Mouse (Mus musculus) midbrain, embryonic 12.5 days (tissue): ENCODE measurements around the gene Gpr157. TPM values are rescaled to one million over a fixed set of nuclear protein-coding genes. Genes with fewer than 3 reads are reported as not detected.
"Not testable (repeated sequence)": the region's sequence is repeated elsewhere in the genome, so short reads cannot be mapped to it uniquely, and the experiment has no call there.

ENCODE experiments used
- ATAC-seq: fragments of 200-750 bp; cut with Nextera tagmentation; 2 replicates; pipeline ENCODE4 v1.8.0; 2017; ENCODE audit warnings: low read depth, moderate TSS enrichment, moderate library complexity; ENCODE audit not compliant: low FRiP score
- H3K27ac ChIP-seq: fragments of 300-500 bp; sonication (generic); replicated peaks from 2 replicates; pipeline ENCODE4 v1.5.1; 2016; ENCODE audit warnings: mild to moderate bottlenecking
- H3K27me3 ChIP-seq: fragments of 300-500 bp; sonication (generic); 2 replicates; pipeline ENCODE4 v1.6.1; 2016; ENCODE audit warnings: mild to moderate bottlenecking
- H3K36me3 ChIP-seq: fragments of 300-500 bp; sonication (generic); 2 replicates; pipeline ENCODE4 v1.6.1; 2016
- H3K4me1 ChIP-seq: fragments of 300-500 bp; sonication (generic); 2 replicates; pipeline ENCODE4 v1.6.1; 2016
- H3K4me2 ChIP-seq: fragments of 300-500 bp; sonication (generic); replicated peaks from 2 replicates; pipeline ENCODE4 v1.6.1; 2016; ENCODE audit warnings: mild to moderate bottlenecking, moderate library complexity
- H3K4me3 ChIP-seq: fragments of 300-500 bp; sonication (generic); 2 replicates; pipeline ENCODE4 v1.5.1; 2016; ENCODE audit warnings: mild to moderate bottlenecking
- H3K9ac ChIP-seq: fragments of 300-500 bp; sonication (generic); replicated peaks from 2 replicates; pipeline ENCODE4 v1.6.1; 2016; ENCODE audit warnings: mild to moderate bottlenecking, moderate library complexity
- H3K9me3 ChIP-seq: fragments of 300-500 bp; sonication (generic); 2 replicates; pipeline ENCODE4 v1.6.1; 2016; ENCODE audit warnings: mild to moderate bottlenecking
- WGBS: fragments of 180-500 bp; shearing (Covaris S2); methylation state at CpG from one replicate; pipeline ENCODE4 v1.1.7; 2016; 5-methylcytosine and 5-hydroxymethylcytosine counted together
- polyA plus RNA-seq: library from polyadenylated mRNA; unstranded; fragments of >200 nt; fragmentation: Nextera tagmentation; extraction: Ambion mirVana; gene quantifications from 2 replicates; pipeline ENCODE4 v1.2.1, GENCODE M21; 2016

Gene Gpr157
- 0.43 and 0.58 TPM in 2 replicates for polyA plus RNA-seq

- WGBS, result under 1% methylated on average over 44 of the region's 56 CpGs
- peak; percentile 96 for ATAC-seq
- H3K9me3 ChIP-seq, result 0 out of 2 replicates have a peak, but pooled peaks cover 3% of the 10 kb centered on the region
- peaks cover 46% of the 10 kb centered on the region for H3K27me3 ChIP-seq
- peak within 1 kb of the TSS; percentile 53 for H3K4me3 ChIP-seq
- H3K27ac ChIP-seq, result no peak within 1 kb of the TSS
- H3K4me2 ChIP-seq, result peak within 1 kb of the TSS; percentile 99
- H3K4me1 ChIP-seq, result peaks cover 12% of the 10 kb centered on the region
- peak within 1 kb of the TSS; percentile 54 for H3K9ac ChIP-seq
- no peaks in the 10 kb centered on the region for H3K36me3 ChIP-seq
These were observed at the start of gene Gpr157 for GRCm38 (mm10) chr4:150087161-150087889. Gpr157 (plus strand) TSS chr4:150087365.

DNA sequence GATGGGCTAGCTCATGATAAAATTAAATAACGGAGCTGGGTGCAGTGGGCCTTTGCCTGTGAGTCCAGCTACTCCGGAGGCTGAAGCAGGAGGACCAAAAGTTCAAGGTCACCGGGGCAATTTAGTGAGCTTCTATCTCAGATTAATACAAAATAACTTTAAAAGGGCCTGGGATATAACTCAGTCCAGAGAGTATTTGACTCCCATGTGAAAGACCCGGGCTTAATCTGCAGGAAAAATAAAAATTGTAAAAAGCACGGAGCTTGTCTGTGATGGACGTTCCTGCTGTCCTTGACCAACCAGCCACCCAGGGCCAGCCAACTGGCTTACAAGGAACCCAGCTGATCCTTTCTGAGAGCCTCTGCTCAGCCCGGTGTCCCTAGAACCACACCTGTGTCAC is 48.6 kb upstream of the Gpr157 start:
- ATAC-seq, result no peak
- no peak overlapping the region for H3K4me2 ChIP-seq
- no peaks in the 10 kb centered on the region for H3K9me3 ChIP-seq
- no peaks in the 10 kb centered on the region for H3K36me3 ChIP-seq
- H3K27me3 ChIP-seq, result peaks cover 43% of the 10 kb centered on the region
- 0 out of 2 replicates have a peak, but pooled peaks cover 3% of the 10 kb centered on the region for H3K4me1 ChIP-seq
- H3K9ac ChIP-seq, result no peak overlapping the region
- WGBS, result 87% methylated on average over 7 of the region's 7 CpGs
- H3K4me3 ChIP-seq, result no peak overlapping the region
- H3K27ac ChIP-seq, result no peak overlapping the region

- H3K27ac ChIP-seq, result no peak overlapping the region
- no peak overlapping the region for H3K4me3 ChIP-seq
- H3K4me2 ChIP-seq, result no peak overlapping the region
- WGBS, result 77% methylated on average over 9 of the region's 9 CpGs
- H3K9me3 ChIP-seq, result no peaks in the 10 kb centered on the region
- no peaks in the 10 kb centered on the region for H3K36me3 ChIP-seq
- H3K9ac ChIP-seq, result no peak overlapping the region
- H3K27me3 ChIP-seq, result peaks cover 27% of the 10 kb centered on the region
- no peaks in the 10 kb centered on the region for H3K4me1 ChIP-seq
- ATAC-seq, result no peak
These were observed 47.1 kb upstream of the Gpr157 start for GRCm38 (mm10) chr4:150040003-150040581.

DNA sequence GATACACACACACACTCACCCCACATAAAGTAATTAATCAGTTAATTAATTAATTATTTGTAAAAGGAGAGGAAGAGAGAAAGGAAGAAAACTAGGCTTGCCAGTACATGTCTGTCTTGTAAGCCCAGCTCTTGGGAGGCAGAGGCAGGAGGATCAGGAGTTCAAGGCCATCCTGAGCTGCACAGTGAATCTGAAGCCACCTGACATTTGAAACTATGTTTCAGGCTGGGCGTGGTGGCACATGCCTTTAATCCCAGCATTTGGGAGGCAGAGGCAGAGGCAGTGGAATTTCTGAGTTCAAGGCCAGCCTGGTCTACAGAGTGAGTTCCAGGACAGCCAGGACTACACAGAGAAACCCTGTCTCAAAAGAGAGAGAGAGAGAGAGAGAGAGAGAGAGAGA is 46.3 kb upstream of the Gpr157 start:
- H3K9me3 ChIP-seq, H3K36me3 ChIP-seq, H3K27ac ChIP-seq, H3K4me3 ChIP-seq, ATAC-seq, H3K4me2 ChIP-seq, H3K9ac ChIP-seq, H3K4me1 ChIP-seq: not testable (repeated sequence)
- 80% methylated on average over 1 of the region's 1 CpGs for WGBS
- H3K27me3 ChIP-seq, result peaks cover 24% of the 10 kb centered on the region

DNA sequence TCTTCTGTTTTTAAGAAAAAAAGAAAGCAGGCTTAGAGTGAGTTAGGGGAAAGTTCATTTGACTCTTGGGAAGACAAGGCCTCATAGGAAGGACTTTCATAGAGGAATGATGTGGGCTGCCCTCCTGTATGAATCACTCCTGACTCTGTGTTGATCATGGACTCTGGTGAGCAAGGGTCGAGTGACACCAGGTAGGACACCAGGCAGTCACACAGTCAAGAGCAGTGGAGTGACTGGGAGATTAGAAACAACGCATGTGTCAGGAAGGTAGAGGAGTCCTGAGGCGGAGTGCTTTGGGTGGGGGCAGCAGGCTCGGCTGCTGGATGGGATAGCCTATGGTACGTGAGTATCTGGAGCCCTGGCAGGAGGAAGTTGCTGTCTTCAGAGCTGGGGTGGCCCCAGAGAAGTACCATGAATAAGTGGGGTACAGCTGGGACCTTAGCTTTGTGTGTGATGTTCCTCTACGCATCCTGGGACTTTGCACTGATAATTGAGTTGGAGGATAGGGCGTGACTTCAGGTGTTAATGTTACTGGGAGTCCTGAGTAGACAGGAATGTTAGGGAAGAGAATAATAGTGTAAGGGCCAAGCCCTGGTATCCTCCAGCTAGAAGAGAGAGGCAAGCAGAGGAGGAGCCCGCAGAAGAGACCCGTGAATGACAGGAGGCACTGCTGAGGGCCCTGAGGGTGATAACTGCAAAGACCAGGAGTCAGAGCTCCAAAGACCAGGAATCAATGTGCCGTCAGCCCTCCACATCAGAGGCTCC is 45.6 kb upstream of the Gpr157 start:
- ATAC-seq, result no peak
- WGBS, result 84% methylated on average over 10 of the region's 10 CpGs
- Histone ChIP-seq H3K4me3 (no peak overlapping the region), H3K4me2 (no peak overlapping the region), H3K9me3 (no peaks in the 10 kb centered on the region), H3K27ac (no peak overlapping the region), H3K36me3 (no peaks in the 10 kb centered on the region), H3K9ac (no peak overlapping the region), H3K4me1 (no peaks in the 10 kb centered on the region), H3K27me3 (peaks cover 24% of the 10 kb centered on the region)

DNA sequence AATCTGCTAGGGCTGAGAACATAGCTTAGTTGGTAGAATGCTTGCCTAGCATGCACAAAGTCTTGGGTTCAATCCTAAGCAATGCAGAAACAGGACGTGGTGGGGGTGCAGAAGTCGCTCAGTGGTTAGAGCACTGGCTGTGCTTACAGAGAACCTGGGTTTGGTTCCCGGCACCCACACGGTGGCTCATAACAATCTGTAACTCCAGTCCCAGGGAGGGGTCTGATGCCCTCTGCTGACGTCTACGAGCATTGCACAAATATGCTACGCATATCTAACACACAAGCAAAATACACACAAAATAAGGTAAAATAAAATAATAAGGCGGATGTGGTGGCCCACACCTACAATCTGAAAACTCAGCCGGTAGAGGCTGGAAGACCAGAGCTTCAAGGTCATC is 43.6 kb upstream of the Gpr157 start:
- WGBS, result 96% methylated on average over 9 of the region's 9 CpGs
- Histone ChIP-seq H3K9ac (no peak overlapping the region), H3K4me2 (no peak overlapping the region), H3K36me3 (no peaks in the 10 kb centered on the region), H3K4me3 (no peak overlapping the region), H3K27ac (no peak overlapping the region), H3K4me1 (peaks cover 12% of the 10 kb centered on the region), H3K9me3 (no peaks in the 10 kb centered on the region), H3K27me3 (peaks cover 41% of the 10 kb centered on the region)
- no peak for ATAC-seq

GRCm38 (mm10) chr4:150048038-150048437 is 39.1 kb upstream of the Gpr157 start:
- Histone ChIP-seq H3K36me3 (no peaks in the 10 kb centered on the region), H3K4me2 (peak overlapping the region; percentile 82), H3K9me3 (no peaks in the 10 kb centered on the region), H3K27me3 (peaks cover 63% of the 10 kb centered on the region), H3K4me1 (peaks cover 18% of the 10 kb centered on the region), H3K4me3 (peak overlapping the region; percentile 45), H3K27ac (no peak overlapping the region), H3K9ac (peak overlapping the region; percentile 46; the same call in 1 of the 2 replicates)
- ATAC-seq, result peak; percentile 47; the same call in 1 of the 2 replicates
- under 1% methylated on average over 20 of the region's 20 CpGs for WGBS

DNA sequence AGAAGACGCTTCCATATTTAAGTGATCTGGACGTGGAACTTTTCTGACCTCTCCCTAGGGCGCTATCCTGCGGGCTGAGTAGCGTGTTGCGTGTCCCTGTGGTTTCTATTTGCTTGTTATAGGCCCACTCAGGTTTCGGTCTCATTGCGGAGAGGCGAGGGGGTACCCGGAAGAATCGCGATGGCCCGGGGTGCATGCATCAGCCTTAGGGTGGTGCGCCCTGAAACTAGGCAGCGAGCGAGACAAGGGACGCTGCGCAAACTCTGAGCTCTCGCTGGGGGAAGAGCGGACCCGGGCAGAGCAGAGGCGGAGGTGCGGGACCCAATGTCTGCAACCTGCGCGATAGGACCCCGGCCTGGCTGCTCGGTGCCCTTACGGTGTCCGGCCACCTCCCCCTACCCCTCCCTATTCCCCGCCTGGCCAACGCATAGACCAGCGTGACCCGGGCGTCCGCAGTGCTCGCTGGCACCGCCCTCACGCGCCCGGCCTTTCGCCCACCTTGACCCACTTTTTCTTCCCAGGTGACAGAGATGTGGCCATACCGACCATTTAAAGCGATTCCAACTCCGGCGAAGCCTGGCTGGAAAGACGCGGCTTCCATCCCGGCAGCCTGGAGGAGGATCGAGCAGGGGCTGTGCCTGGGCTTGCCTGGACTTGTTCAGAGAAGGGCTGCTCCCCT is 38.5 kb upstream of the Gpr157 start:
- Histone ChIP-seq H3K4me1 (peaks cover 18% of the 10 kb centered on the region), H3K4me2 (peak overlapping the region; percentile 82), H3K27me3 (peaks cover 63% of the 10 kb centered on the region), H3K4me3 (peak overlapping the region; percentile 45), H3K9ac (peak overlapping the region; percentile 46), H3K36me3 (no peaks in the 10 kb centered on the region), H3K9me3 (no peaks in the 10 kb centered on the region), H3K27ac (no peak overlapping the region)
- under 1% methylated on average over 49 of the region's 49 CpGs for WGBS
- 0 out of 2 replicates have a peak, but pooled peaks have one; percentile 49 for ATAC-seq

DNA sequence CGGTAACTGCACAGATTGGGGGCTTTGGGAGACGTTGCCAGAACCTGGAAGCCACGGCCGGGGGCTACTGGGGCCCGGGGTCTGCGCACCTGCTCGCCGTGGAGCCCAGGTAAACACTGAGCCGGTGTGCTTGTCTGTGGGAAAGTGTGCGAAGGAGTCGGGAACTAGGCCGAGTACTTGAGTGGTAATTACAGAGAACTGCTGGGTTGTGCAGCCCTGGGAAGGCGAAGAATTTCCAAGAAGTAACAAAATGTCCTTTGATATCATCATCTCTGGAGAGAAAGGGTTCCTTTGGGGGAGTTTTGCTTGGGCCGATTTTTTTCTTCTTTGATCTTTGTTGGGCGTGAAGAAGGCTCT is 38.0 kb upstream of the Gpr157 start:
- peaks cover 63% of the 10 kb centered on the region for H3K27me3 ChIP-seq
- H3K36me3 ChIP-seq, result no peaks in the 10 kb centered on the region
- ATAC-seq, result no peak
- H3K4me1 ChIP-seq, result peaks cover 18% of the 10 kb centered on the region
- H3K27ac ChIP-seq, result no peak overlapping the region
- peak overlapping the region; percentile 46 for H3K9ac ChIP-seq
- peak overlapping the region; percentile 45 for H3K4me3 ChIP-seq
- WGBS, result 20% methylated on average over 15 of the region's 15 CpGs
- peak overlapping the region; percentile 82 for H3K4me2 ChIP-seq
- H3K9me3 ChIP-seq, result no peaks in the 10 kb centered on the region

- 15% methylated on average over 13 of the region's 13 CpGs for WGBS
- Histone ChIP-seq H3K27me3 (peaks cover 63% of the 10 kb centered on the region), H3K9me3 (no peaks in the 10 kb centered on the region), H3K4me1 (peaks cover 18% of the 10 kb centered on the region), H3K27ac (no peak overlapping the region), H3K36me3 (no peaks in the 10 kb centered on the region), H3K9ac (no peak overlapping the region), H3K4me2 (no peak overlapping the region; the same call in 1 of the 2 replicates), H3K4me3 (0 out of 2 replicates have a peak overlapping the region, but pooled peaks have one; percentile 45)
- ATAC-seq, result no peak
These were observed 37.5 kb upstream of the Gpr157 start for GRCm38 (mm10) chr4:150049564-150050226.

DNA sequence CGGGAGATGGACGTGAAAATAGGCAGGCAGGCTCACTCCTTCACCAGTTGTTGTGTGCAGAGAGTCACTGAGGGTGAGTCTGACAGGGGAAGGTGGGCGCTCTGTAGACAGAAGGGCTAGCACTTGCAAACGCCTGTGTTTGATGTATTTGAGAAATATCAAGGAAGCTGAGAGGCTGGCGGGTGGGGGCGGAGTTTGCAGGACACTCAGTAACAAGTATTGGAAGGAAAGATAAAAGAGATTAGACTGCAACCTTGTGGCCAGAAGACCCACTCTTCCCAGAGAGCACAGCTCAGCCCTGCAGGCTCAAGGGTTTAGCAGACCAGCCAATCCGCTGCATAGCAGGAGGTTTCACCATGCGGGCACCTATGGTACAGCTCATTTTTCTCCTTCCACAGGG is 35.7 kb upstream of the Gpr157 start:
- Histone ChIP-seq H3K9me3 (no peaks in the 10 kb centered on the region), H3K9ac (no peak overlapping the region), H3K27me3 (peaks cover 53% of the 10 kb centered on the region), H3K27ac (no peak overlapping the region), H3K36me3 (no peaks in the 10 kb centered on the region), H3K4me3 (no peak overlapping the region), H3K4me1 (peaks cover 18% of the 10 kb centered on the region), H3K4me2 (no peak overlapping the region)
- WGBS, result 77% methylated on average over 8 of the region's 8 CpGs
- no peak for ATAC-seq
